Mouse (Mus musculus): ENCODE measurements around the gene Tmem167.

GRCm38 (mm10) chr13:90061877-90062276 is 27.0 kb upstream of the Tmem167 start:
- TF ChIP-seq CTCF (IDR thresholded peaks at IDR 0.05; ENCODE audit: control insufficient read depth, insufficient read depth, insufficient replicate concordance, low read depth, low read length) (no peak), POLR2A (IDR thresholded peaks at IDR 0.05; ENCODE audit: control insufficient read depth, low read depth, low read length) (no peak)

Measured in testis, adult 2 months (tissue).